Mouse (Mus musculus) liver, embryonic 13.5 days (tissue): Measurements from ENCODE around the gene Hes3. TPM values are rescaled to one million over a fixed set of nuclear protein-coding genes. Genes with fewer than 3 reads are reported as not detected.

Experiments used
- ATAC-seq: fragments of 200-750 bp; cut with Nextera tagmentation; 2 replicates; pipeline ENCODE4 v1.8.0; 2017; ENCODE audit warnings: low read depth, mild to moderate bottlenecking, moderate number of reproducible peaks, moderate library complexity
- DNase-seq: peaks from one replicate; pipeline ENCODE4 v3.0.0; 2022
- H3K27ac ChIP-seq: fragments of 300-500 bp; sonication (generic); 2 replicates; pipeline ENCODE4 v1.5.1; 2015; ENCODE audit warnings: moderate library complexity, mild to moderate bottlenecking, inconsistent platforms
- H3K27me3 ChIP-seq: fragments of 300-500 bp; sonication (generic); 2 replicates; pipeline ENCODE4 v1.6.1; 2015; ENCODE audit warnings: mild to moderate bottlenecking, inconsistent platforms
- H3K36me3 ChIP-seq: fragments of 300-500 bp; sonication (generic); 2 replicates; pipeline ENCODE4 v1.6.1; 2015; ENCODE audit warnings: mild to moderate bottlenecking, inconsistent platforms
- H3K4me1 ChIP-seq: fragments of 300-500 bp; sonication (generic); replicated peaks from 2 replicates; pipeline ENCODE4 v1.6.1; 2015; ENCODE audit warnings: inconsistent platforms
- H3K4me2 ChIP-seq: fragments of 300-500 bp; sonication (generic); 2 replicates; pipeline ENCODE4 v1.6.1; 2015; ENCODE audit warnings: inconsistent platforms, mild to moderate bottlenecking, moderate library complexity
- H3K4me3 ChIP-seq: fragments of 300-500 bp; sonication (generic); replicated peaks from 2 replicates; pipeline ENCODE4 v1.5.1; 2015; ENCODE audit warnings: mild to moderate bottlenecking, inconsistent platforms
- H3K9ac ChIP-seq: fragments of 300-500 bp; sonication (generic); 2 replicates; pipeline ENCODE4 v1.6.1; 2015; ENCODE audit warnings: mild to moderate bottlenecking, inconsistent platforms
- H3K9me3 ChIP-seq: fragments of 300-500 bp; sonication (generic); replicated peaks from 2 replicates; pipeline ENCODE4 v1.6.1; 2016; ENCODE audit warnings: inconsistent platforms
- WGBS: fragments of 180-500 bp; shearing (Covaris S2); methylation state at CpG from one replicate; pipeline ENCODE4 v1.1.7; 2015; ENCODE audit not compliant: insufficient replicate concordance; 5-methylcytosine and 5-hydroxymethylcytosine counted together
- polyA plus RNA-seq: library from polyadenylated mRNA; unstranded; fragments of >200 nt; fragmentation: Nextera tagmentation; extraction: Ambion mirVana; gene quantifications from 2 replicates; pipeline ENCODE4 v1.2.1, GENCODE M21; 2015

Gene Hes3
- polyA plus RNA-seq, 1 experiment from 2014 or later, result not detected

DNA sequence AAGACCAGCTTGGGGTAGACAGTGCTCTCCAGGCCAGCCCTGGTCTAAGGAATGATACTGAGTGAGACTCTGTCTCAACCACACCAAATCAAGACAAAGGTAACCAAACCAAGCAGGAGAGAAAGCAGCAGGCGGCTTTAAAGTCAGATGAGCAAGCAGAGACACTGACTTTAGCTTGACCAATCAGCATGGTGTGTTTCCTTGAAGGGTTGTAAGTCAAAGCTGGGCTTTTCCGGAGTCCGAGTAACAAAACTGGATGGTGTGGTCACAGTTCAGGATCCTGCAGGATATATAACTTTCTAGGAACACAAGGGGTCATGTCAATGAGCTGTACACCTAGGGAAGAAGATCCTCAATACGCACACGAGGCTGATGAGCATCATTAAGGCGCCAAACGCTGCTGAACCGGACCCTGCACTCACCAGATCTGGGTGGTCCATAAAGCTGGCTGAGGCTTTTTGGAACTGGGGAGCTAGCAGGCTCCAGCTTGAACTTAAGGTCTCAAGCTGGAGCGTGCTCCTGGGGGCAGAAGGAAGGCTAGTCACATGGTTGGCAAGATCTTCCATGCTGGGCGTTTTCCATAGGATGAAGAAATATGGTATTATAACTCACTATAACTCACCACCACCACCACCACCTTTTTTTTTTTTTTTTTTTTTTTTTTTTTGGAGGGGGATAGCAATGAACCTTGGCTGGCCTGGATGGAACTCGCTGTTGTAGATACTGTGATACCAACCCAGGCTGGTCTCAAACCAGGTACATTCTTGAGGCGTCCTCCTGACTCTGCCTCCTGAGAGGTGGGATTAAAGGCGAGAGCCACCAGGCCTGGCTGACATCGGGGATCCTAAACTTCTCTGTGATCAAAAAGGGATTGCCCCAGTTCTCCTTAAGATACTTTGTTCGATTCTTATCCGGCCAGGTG lies 33.4 kb upstream of the Hes3 start:
- H3K4me1 ChIP-seq, result peaks cover 40% of the 10 kb centered on the region
- DNase-seq (no peak), ATAC-seq (peak; percentile 46)
- peak overlapping the region; percentile 91 for H3K4me2 ChIP-seq
- no peak overlapping the region for H3K27ac ChIP-seq
- H3K27me3 ChIP-seq, result no peaks in the 10 kb centered on the region
- peak overlapping the region; percentile 52 for H3K9ac ChIP-seq
- 43% methylated on average over 16 of the region's 16 CpGs for WGBS
- H3K4me3 ChIP-seq, result peak overlapping the region; percentile 84
- H3K36me3 ChIP-seq, result peaks cover 25% of the 10 kb centered on the region
- H3K9me3 ChIP-seq, result no peaks in the 10 kb centered on the region

DNA sequence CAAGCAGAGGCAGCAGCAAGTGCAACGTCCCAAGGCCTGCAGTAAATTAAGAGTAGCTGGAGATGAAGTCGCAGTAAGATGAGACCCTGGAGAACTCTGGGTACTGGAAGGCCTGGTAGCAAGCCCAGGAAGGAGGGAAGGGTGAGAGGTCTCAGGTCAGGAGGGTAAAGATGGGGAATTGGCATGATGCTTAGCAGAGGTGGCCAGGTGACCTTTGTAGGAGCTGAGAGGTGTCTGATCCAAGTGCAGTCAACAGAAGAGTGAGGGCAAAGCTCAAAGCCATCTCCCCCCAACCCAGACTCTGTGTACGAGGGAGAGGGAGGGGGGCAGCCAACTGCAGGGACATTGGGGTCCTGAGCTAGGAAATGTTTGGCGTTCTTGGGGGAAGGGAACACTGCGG lies 30.0 kb upstream of the Hes3 start:
- Histone ChIP-seq H3K9ac (no peak overlapping the region), H3K4me2 (no peak overlapping the region), H3K27me3 (peaks cover 26% of the 10 kb centered on the region), H3K9me3 (no peaks in the 10 kb centered on the region), H3K4me3 (no peak overlapping the region), H3K4me1 (peaks cover 19% of the 10 kb centered on the region), H3K36me3 (no peaks in the 10 kb centered on the region), H3K27ac (no peak overlapping the region)
- DNase-seq, result no peak
- ATAC-seq, result no peak
- 50% methylated on average over 5 of the region's 5 CpGs for WGBS

DNA sequence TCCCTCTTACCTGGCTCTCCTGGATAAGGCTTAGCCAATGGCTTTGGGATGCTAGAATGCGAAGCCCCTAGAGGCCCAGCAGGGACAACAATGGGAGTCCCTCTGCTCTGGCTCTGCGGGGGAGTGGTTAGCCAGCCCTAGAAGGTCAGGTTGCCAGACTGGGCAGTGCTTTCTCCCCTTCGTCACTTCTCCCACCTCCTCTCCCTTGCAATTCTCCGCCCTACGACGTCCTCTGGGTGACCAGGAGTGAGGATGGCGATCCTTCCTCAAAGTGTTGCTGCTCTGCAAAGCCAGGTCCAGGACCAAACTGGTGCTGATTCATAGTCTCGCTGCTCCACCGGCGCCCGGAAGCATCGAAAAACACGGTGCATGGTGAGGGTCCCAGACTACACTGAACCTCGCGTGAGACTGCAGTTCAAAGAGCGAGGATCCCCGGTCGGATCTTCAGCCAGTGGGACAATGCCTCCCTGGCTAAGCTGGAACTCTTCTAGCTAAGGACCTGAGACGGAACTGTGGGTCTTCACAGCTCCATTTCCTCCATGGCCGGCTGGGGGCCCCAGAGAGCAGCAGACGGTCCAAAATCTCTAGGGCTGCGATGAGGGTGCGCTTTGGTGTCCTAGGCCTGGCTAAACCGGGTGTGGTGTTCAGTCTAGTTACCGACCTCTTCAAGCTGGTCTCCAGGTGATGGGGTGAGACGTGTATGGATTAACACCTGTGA lies 27.2 kb upstream of the Hes3 start, which contains the start of gene Rnf207:
Gene Rnf207 (minus strand): TSS at position 477 of the 718 bp plus-strand sequence.
- peaks cover 54% of the 10 kb centered on the region for H3K27me3 ChIP-seq
- peak; percentile 37 for DNase-seq
- no peak within 1 kb of the TSS for H3K27ac ChIP-seq
- WGBS, result 6% methylated on average over 26 of the region's 26 CpGs
- H3K9me3 ChIP-seq, result no peaks in the 10 kb centered on the region
- H3K4me1 ChIP-seq, result peaks cover 11% of the 10 kb centered on the region
- ATAC-seq, result no peak
- H3K4me3 ChIP-seq, result 0 out of 2 replicates have a peak within 1 kb of the TSS, but pooled peaks have one; percentile 29
- H3K4me2 ChIP-seq, result peak within 1 kb of the TSS; percentile 49
- H3K9ac ChIP-seq, result 0 out of 2 replicates have a peak within 1 kb of the TSS, but pooled peaks have one; percentile 17
- H3K36me3 ChIP-seq, result no peaks in the 10 kb centered on the region

DNA sequence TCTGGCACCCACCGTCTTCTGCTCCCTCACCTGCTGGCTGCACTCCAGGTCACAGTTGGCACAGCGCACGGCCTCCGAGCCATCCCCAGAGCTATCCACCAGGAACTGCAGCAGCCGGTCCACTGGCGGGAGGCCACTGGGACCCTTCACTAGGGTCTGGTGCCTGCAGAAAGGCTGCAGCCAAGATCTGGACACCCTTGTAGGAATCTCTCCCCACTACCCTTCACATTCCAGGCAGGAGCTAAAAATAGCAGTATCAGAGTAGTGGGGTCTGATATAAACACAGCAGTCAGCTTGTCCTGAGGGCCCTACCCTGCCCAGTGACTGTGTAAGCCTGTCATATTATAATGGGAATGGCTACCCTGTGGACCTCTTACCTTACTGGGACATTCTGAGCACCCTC lies 26.2 kb upstream of the Hes3 start:
- no peak overlapping the region for H3K4me2 ChIP-seq
- DNase-seq (no peak), ATAC-seq (no peak)
- H3K9ac ChIP-seq, result no peak overlapping the region
- no peaks in the 10 kb centered on the region for H3K36me3 ChIP-seq
- 70% methylated on average over 6 of the region's 6 CpGs for WGBS
- H3K4me1 ChIP-seq, result peaks cover 21% of the 10 kb centered on the region
- no peaks in the 10 kb centered on the region for H3K9me3 ChIP-seq
- no peak overlapping the region for H3K27ac ChIP-seq
- peaks cover 65% of the 10 kb centered on the region for H3K27me3 ChIP-seq
- H3K4me3 ChIP-seq, result no peak overlapping the region

DNA sequence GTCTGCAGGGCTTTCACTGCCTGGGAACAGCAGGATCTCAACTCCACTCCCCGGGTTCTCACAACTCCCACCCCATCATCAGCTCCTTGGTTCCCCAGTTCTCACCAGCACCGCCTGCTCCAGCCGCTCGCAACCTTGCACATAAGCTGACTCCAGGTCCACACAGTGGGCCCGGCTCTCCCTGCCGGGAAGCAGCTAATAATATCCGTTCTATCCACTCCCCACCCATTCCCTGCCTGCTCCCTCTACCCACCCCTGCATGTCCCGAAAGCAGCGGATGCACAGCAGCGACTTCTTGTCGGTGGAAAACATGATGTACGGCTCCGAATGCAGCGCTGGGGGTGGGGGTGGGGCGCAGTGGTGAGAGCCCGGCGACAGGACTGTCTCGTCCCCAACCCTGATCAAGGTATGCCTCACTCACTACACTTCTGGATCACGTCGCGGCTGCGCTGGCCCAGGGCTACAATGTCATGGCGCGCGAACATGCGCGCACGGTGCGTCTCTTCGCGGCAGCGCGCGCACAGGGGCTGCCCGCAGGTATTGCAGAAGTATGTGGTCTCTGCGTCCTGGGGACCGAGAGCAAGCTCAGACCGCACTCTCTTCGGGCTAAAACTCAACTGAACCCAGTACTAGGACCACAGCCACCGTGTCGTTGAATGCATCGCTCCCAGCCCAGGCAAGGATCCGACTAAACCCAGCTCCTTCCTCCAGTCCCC lies 24.2 kb upstream of the Hes3 start:
- 2% methylated on average over 43 of the region's 43 CpGs for WGBS
- Histone ChIP-seq H3K9ac (no peak overlapping the region), H3K4me2 (peak overlapping the region; percentile 44), H3K27ac (no peak overlapping the region), H3K9me3 (no peaks in the 10 kb centered on the region), H3K36me3 (no peaks in the 10 kb centered on the region), H3K4me3 (peak overlapping the region; percentile 12; the same call in 1 of the 2 replicates), H3K4me1 (peaks cover 29% of the 10 kb centered on the region), H3K27me3 (peaks cover 84% of the 10 kb centered on the region)
- no peak for ATAC-seq
- DNase-seq, result no peak

DNA sequence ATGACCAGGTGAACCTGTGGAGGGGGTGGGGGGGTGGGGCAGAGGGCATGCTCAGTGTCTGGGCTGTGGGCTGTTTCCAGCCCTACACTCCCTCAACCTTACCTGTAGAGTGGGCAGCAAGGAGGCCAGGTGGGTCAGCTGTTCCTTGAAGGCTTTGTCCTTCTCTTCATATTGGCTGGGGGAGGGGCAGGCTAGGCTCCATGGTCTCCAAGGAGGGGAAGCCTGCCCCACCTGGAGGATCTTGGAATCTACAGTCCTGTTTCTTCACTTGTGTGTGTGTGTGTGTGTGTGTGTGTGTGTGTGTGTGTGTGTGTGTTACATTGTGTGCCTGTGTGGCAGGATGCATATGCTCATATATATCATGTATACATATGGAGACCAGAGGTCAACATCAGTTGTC lies 22.5 kb upstream of the Hes3 start:
- no peak overlapping the region for H3K4me2 ChIP-seq
- no peaks in the 10 kb centered on the region for H3K9me3 ChIP-seq
- H3K4me1 ChIP-seq, result peaks cover 29% of the 10 kb centered on the region
- ATAC-seq, result no peak
- H3K27me3 ChIP-seq, result peaks cover 92% of the 10 kb centered on the region
- no peak overlapping the region for H3K9ac ChIP-seq
- no peak overlapping the region for H3K27ac ChIP-seq
- no peak for DNase-seq
- no peaks in the 10 kb centered on the region for H3K36me3 ChIP-seq
- H3K4me3 ChIP-seq, result no peak overlapping the region

DNA sequence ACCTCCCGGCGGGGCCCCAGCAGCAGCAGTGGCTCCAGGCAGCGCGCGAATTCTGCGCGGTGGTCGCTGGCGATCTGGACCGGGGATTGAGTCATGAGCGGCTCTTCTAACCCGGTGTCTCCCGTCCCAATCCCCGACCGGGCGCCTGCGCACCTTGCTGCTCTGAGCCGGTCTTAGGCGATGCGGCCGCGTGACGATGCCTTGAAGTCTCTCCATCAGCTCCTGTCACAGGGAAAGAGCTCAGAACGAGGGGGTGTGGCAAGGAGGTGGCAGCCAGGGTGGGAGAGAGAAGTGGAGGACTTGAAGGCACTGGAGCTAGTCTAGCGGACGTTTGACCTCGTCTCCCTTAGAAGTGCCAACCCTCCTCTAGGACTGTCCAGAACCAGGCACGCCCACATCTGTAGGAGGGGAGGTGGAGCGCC lies 21.8 kb upstream of the Hes3 start:
- no peak for ATAC-seq
- 1% methylated on average over 29 of the region's 29 CpGs for WGBS
- no peak for DNase-seq
- Histone ChIP-seq H3K36me3 (no peaks in the 10 kb centered on the region; the same call in 1 of the 2 replicates), H3K9me3 (no peaks in the 10 kb centered on the region), H3K4me3 (peak overlapping the region; percentile 31), H3K4me1 (peaks cover 22% of the 10 kb centered on the region), H3K27me3 (peaks cover 85% of the 10 kb centered on the region), H3K27ac (no peak overlapping the region), H3K9ac (no peak overlapping the region), H3K4me2 (peak overlapping the region; percentile 56)

DNA sequence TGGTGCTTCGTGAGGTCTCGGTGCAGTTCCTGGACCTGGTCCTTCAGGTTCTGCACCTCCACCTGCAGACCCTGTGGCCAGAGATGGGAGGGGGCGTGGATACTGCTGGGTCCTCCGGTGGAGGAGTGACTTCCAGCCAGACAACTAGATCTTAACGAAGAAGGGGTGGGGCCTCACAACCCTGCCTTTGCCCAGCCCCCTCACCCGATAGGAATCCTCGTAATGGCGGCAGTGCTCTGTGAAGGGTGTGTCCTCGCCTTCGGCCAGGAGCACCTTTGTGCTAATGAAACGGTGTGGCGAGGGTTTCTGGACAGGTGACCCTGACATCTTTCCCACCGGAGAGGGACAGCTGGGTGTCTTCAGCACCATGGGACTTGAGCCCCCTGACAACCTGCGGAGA lies 20.7 kb upstream of the Hes3 start:
- ATAC-seq (0 out of 2 replicates have a peak, but pooled peaks have one; percentile 6), DNase-seq (no peak)
- Histone ChIP-seq H3K4me1 (peaks cover 22% of the 10 kb centered on the region), H3K4me3 (peak overlapping the region; percentile 31; the same call in 1 of the 2 replicates), H3K4me2 (peak overlapping the region; percentile 56), H3K9ac (no peak overlapping the region), H3K36me3 (no peaks in the 10 kb centered on the region; the same call in 1 of the 2 replicates), H3K27ac (no peak overlapping the region), H3K27me3 (peaks cover 74% of the 10 kb centered on the region), H3K9me3 (no peaks in the 10 kb centered on the region)
- 2% methylated on average over 14 of the region's 14 CpGs for WGBS

DNA sequence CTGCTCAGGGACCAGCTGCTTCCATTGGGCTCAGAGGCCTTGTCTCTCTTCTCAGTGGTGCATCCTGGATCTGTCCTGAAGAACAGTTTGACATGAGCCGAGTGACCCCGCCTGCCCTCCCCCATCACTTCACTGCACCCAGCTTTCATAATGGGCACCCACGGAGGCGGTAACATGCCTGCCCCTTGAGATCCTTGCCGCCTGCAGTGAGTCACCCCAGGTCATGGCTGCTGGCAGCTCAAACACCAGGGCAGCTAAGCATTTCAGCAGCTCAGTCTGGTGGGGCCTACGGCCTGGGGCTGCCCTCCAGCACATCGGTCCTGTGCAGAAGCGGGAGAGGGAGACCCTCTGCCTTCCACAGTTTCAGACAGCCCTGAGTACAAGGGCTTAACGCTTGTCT lies 16.1 kb upstream of the Hes3 start:
- no peak overlapping the region for H3K9ac ChIP-seq
- H3K4me1 ChIP-seq, result peaks cover 7% of the 10 kb centered on the region
- H3K4me3 ChIP-seq, result no peak overlapping the region
- peaks cover 31% of the 10 kb centered on the region for H3K36me3 ChIP-seq
- DNase-seq, result no peak
- peaks cover 28% of the 10 kb centered on the region for H3K27me3 ChIP-seq
- WGBS, result 79% methylated on average over 9 of the region's 9 CpGs
- no peaks in the 10 kb centered on the region for H3K9me3 ChIP-seq
- H3K4me2 ChIP-seq, result no peak overlapping the region
- no peak for ATAC-seq
- H3K27ac ChIP-seq, result no peak overlapping the region

DNA sequence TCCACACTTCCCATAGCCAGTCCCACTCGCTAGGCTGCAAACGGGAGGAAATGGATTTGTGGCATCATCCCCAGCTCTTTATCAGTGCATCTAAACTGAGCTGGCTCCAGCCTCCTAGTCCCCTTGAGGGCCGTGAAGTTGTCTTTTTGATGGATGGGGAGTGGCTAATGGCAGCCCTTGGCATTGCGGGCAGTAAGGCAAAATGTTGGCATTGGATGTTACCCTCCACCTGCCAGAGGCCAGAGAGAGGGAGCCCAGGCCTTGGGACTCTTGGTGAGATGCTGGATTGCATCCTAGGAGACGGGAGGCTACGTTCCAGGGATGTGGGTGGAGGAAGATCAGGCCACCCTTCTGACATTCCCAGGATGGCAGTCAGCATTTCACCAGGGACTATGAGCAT lies 14.5 kb upstream of the Hes3 start:
- no peak overlapping the region for H3K4me3 ChIP-seq
- H3K4me2 ChIP-seq, result no peak overlapping the region
- no peak overlapping the region for H3K27ac ChIP-seq
- DNase-seq, result no peak
- H3K4me1 ChIP-seq, result no peaks in the 10 kb centered on the region
- ATAC-seq, result no peak
- H3K36me3 ChIP-seq, result peaks cover 44% of the 10 kb centered on the region
- H3K9me3 ChIP-seq, result no peaks in the 10 kb centered on the region
- peaks cover 12% of the 10 kb centered on the region for H3K27me3 ChIP-seq
- WGBS, result 61% methylated on average over 6 of the region's 6 CpGs
- no peak overlapping the region for H3K9ac ChIP-seq

DNA sequence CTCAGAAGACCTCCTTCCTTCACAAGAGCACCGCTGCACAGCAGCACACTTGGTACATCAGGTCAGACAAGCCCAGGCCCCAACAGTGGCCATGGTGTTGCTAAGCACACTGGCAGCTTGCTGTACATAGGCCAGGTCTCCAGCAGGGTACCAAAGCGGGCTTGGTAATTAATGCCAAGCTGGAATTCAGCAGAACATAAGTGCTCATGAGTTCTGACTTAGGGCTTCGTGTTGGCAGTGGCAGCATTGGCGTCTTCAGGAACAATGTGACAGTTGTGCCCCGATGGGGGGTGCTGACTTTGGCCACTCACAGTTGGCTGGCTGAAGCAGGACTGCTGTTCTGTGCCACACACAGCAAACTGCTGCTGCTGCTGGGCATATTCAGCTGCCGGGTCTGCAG lies 13.2 kb upstream of the Hes3 start:
- Histone ChIP-seq H3K9ac (no peak overlapping the region), H3K9me3 (no peaks in the 10 kb centered on the region), H3K27ac (no peak overlapping the region), H3K27me3 (no peaks in the 10 kb centered on the region; the same call in 1 of the 2 replicates), H3K4me1 (no peaks in the 10 kb centered on the region), H3K4me2 (no peak overlapping the region), H3K4me3 (no peak overlapping the region), H3K36me3 (peaks cover 57% of the 10 kb centered on the region)
- DNase-seq (no peak), ATAC-seq (no peak)
- 82% methylated on average over 6 of the region's 6 CpGs for WGBS
